Comparison of ENCODE assay signal across 19 mouse cellular contexts in genomic region chr3:88197741-88198504, GRCm38 (mm10). TPM values are rescaled to one million over a fixed set of nuclear protein-coding genes. Genes with fewer than 3 reads are reported as not detected.
DNase-seq lines count a peak whose midpoint lies in the region; ATAC-seq and TF ChIP-seq lines count a peak whose summit lies in the region.
"Had no signal": no experiment of that assay in that cellular context is flagged by ENCODE, and none has a peak within 500 bp of the region (broad histone marks: within the 10 kb centered on the region; RNA-seq: fewer than 3 reads in every experiment).

No protein-coding gene starts in this region.

- H3K36me3 ChIP-seq in midbrain, embryonic 10.5 days = no peaks in the 10 kb centered on the region
- H3K36me3 ChIP-seq in midbrain, embryonic 16.5 days (ENCODE audit: control insufficient read depth, insufficient read depth, low read length) = no peaks in the 10 kb centered on the region
- no peaks in the 10 kb centered on the region for H3K36me3 ChIP-seq in hindbrain, embryonic 13.5 days
- H3K36me3 ChIP-seq in midbrain, postnatal 0 days (ENCODE audit: insufficient read depth, low read length) = no peaks in the 10 kb centered on the region
- H3K36me3 ChIP-seq: limb, embryonic 12.5 days; liver, embryonic 15.5 days had no signal

- no peak; the same call in 1 of the 2 replicates for ATAC-seq in midbrain, embryonic 16.5 days
- no peak for ATAC-seq in hindbrain, embryonic 13.5 days (ENCODE audit: low FRiP score)
- ATAC-seq in midbrain, postnatal 0 days (ENCODE audit: low FRiP score) = no peak

- peaks cover 12% of the 10 kb centered on the region for H3K9me3 ChIP-seq in midbrain, embryonic 10.5 days (replicated peaks)
- no peaks in the 10 kb centered on the region for H3K9me3 ChIP-seq in midbrain, embryonic 16.5 days (replicated peaks; ENCODE audit: control insufficient read depth, low read length, poor library complexity, severe bottlenecking)
- H3K9me3 ChIP-seq in hindbrain, embryonic 13.5 days = no peaks in the 10 kb centered on the region
- no peaks in the 10 kb centered on the region for H3K9me3 ChIP-seq in midbrain, postnatal 0 days (ENCODE audit: low read length)
- H3K9me3 ChIP-seq: limb, embryonic 12.5 days; liver, embryonic 15.5 days had no signal

- peak overlapping the region; percentile 24; the same call in 1 of the 2 replicates for H3K4me3 ChIP-seq in midbrain, embryonic 10.5 days
- no peak overlapping the region for H3K4me3 ChIP-seq in midbrain, embryonic 16.5 days (ENCODE audit: low read depth, low read length)
- H3K4me3 ChIP-seq in hindbrain, embryonic 13.5 days = no peak overlapping the region
- no peak overlapping the region for H3K4me3 ChIP-seq in midbrain, postnatal 0 days (ENCODE audit: low read depth, low read length)
- H3K4me3 ChIP-seq: erythroblast, embryonic 14.5 days; limb, embryonic 12.5 days; liver, embryonic 15.5 days had no signal

- peak overlapping the region; percentile 61 for H3K27ac ChIP-seq in midbrain, embryonic 10.5 days (replicated peaks)
- H3K27ac ChIP-seq in midbrain, embryonic 16.5 days (ENCODE audit: low read length) = no peak overlapping the region
- peak overlapping the region; percentile 71 for H3K27ac ChIP-seq in hindbrain, embryonic 13.5 days
- H3K27ac ChIP-seq in midbrain, postnatal 0 days (ENCODE audit: low read depth, low read length) = no peak overlapping the region
- H3K27ac ChIP-seq: limb, embryonic 12.5 days; liver, embryonic 15.5 days; stomach, postnatal 0 days had no signal

- 2% methylated on average over 10 of the region's 10 CpGs for WGBS in midbrain, embryonic 10.5 days
- WGBS in midbrain, embryonic 16.5 days = 9% methylated on average over 10 of the region's 10 CpGs
- WGBS in hindbrain, embryonic 13.5 days = 6% methylated on average over 10 of the region's 10 CpGs
- WGBS in midbrain, postnatal 0 days = 16% methylated on average over 9 of the region's 10 CpGs

- peaks cover 36% of the 10 kb centered on the region for H3K4me1 ChIP-seq in midbrain, embryonic 10.5 days
- peaks cover 8% of the 10 kb centered on the region; the same call in 1 of the 2 replicates for H3K4me1 ChIP-seq in midbrain, embryonic 16.5 days (ENCODE audit: control insufficient read depth, insufficient read depth, low read length)
- H3K4me1 ChIP-seq in hindbrain, embryonic 13.5 days (replicated peaks) = peaks cover 51% of the 10 kb centered on the region
- H3K4me1 ChIP-seq in midbrain, postnatal 0 days (ENCODE audit: insufficient read depth, low read length) = no peaks in the 10 kb centered on the region

- H3K9ac ChIP-seq in midbrain, embryonic 16.5 days (ENCODE audit: low read depth, low read length) = no peak overlapping the region
- peak overlapping the region; percentile 43 for H3K9ac ChIP-seq in hindbrain, embryonic 13.5 days
- no peak overlapping the region for H3K9ac ChIP-seq in midbrain, postnatal 0 days (replicated peaks; ENCODE audit: low read length, poor library complexity, severe bottlenecking)
- H3K9ac ChIP-seq: limb, embryonic 12.5 days; liver, embryonic 15.5 days had no signal

- intact Hi-C loops in heart, postnatal 10 days (cut with DNase I) = no loop called here

- DNase-seq in midbrain, embryonic 10.5 days (ENCODE audit: low spot score) = peak; percentile 82
- DNase-seq in midbrain, postnatal 0 days (ENCODE audit: low spot score) = peak; percentile 9
- DNase-seq in heart, adult 8-10 months (ENCODE audit: low spot score) = no peak
- no peak for DNase-seq in layer of hippocampus, adult 8-10 months (ENCODE audit: low spot score in 2 of 2)
- no peak for DNase-seq in heart, postnatal 10 days
- DNase-seq in lung, postnatal 10 days = no peak
- DNase-seq: kidney, adult 18-20 months; kidney, postnatal 4 days; lung, postnatal 36 days had no signal

- H3K4me2 ChIP-seq in midbrain, embryonic 16.5 days (ENCODE audit: low read length) = no peak overlapping the region; the same call in 1 of the 2 replicates
- peak overlapping the region; percentile 86 for H3K4me2 ChIP-seq in hindbrain, embryonic 13.5 days
- peak overlapping the region; percentile 4; the same call in 1 of the 2 replicates for H3K4me2 ChIP-seq in midbrain, postnatal 0 days (ENCODE audit: low read depth, low read length, poor library complexity, severe bottlenecking)
- H3K4me2 ChIP-seq: limb, embryonic 12.5 days; liver, embryonic 15.5 days had no signal

- TF ChIP-seq CTCF in midbrain, postnatal 0 days (IDR thresholded peaks at IDR 0.05) = no peak

- peaks cover 100% of the 10 kb centered on the region for H3K27me3 ChIP-seq in midbrain, embryonic 10.5 days (ENCODE audit: low read depth, poor library complexity, severe bottlenecking)
- peaks cover 18% of the 10 kb centered on the region for H3K27me3 ChIP-seq in midbrain, embryonic 16.5 days (ENCODE audit: control insufficient read depth, insufficient read depth, low read depth, low read length)
- peaks cover 49% of the 10 kb centered on the region for H3K27me3 ChIP-seq in hindbrain, embryonic 13.5 days
- H3K27me3 ChIP-seq in midbrain, postnatal 0 days (ENCODE audit: insufficient read depth, low read length) = peaks cover 22% of the 10 kb centered on the region

RNA-seq across cellular contexts. Expression of gene Mef2d, which starts 55.8 kb away (rescaled TPM):
- 8.2 and 11.0 TPM in 2 replicates for polyA plus RNA-seq in midbrain, embryonic 10.5 days (2016; fragmentation: Nextera tagmentation; extraction: Ambion mirVana)
- 21.6 and 22.5 TPM in 2 replicates for polyA plus RNA-seq in midbrain, embryonic 16.5 days (2015; fragmentation: Nextera tagmentation; extraction: Ambion mirVana)
- polyA plus RNA-seq in hindbrain, embryonic 13.5 days (2015; fragmentation: Nextera tagmentation; extraction: Ambion mirVana) = 14.5 and 14.8 TPM in 2 replicates
- total RNA-seq in midbrain, postnatal 0 days (2014; rRNA removed) = 45.5 and 59.6 TPM in 2 replicates
- 21.5 and 26.1 TPM in 2 replicates for polyA plus RNA-seq in midbrain, postnatal 0 days (2015; fragmentation: Nextera tagmentation; extraction: Ambion mirVana)
- 100 to 1,000 TPM; 125 to 139 (median 131) TPM for total RNA-seq in heart, adult 8-10 months (2022)
- total RNA-seq in layer of hippocampus, adult 8-10 months (2022) = 100 to 1,000 TPM; 189 to 206 (median 196) TPM
- 100 to 1,000 TPM; 121 to 133 TPM for total RNA-seq in heart, postnatal 10 days (2021)

RNA-seq across cellular contexts. Expression of gene Rhbg, which starts 56.6 kb away (rescaled TPM):
- polyA plus RNA-seq in midbrain, embryonic 10.5 days (2016; fragmentation: Nextera tagmentation; extraction: Ambion mirVana) = not detected in 2 replicates
- 0.18 and 0.21 TPM in 2 replicates for polyA plus RNA-seq in midbrain, embryonic 16.5 days (2015; fragmentation: Nextera tagmentation; extraction: Ambion mirVana)
- polyA plus RNA-seq in hindbrain, embryonic 13.5 days (2015; fragmentation: Nextera tagmentation; extraction: Ambion mirVana) = 0.22 and 0.32 TPM in 2 replicates
- total RNA-seq in midbrain, postnatal 0 days (2014; rRNA removed) = 0.94 and 1.0 TPM in 2 replicates
- 0.21 and 0.41 TPM in 2 replicates for polyA plus RNA-seq in midbrain, postnatal 0 days (2015; fragmentation: Nextera tagmentation; extraction: Ambion mirVana)
- total RNA-seq in heart, adult 8-10 months (2022) = not detected
- total RNA-seq in layer of hippocampus, adult 8-10 months (2022) = not detected
- total RNA-seq in heart, postnatal 10 days (2021) = not detected
- total RNA-seq: common myeloid progenitor, adult 5-6 weeks; gastrocnemius, adult 8-10 months; heart, postnatal 25 days; left cerebral cortex, adult 18-20 months had no signal
- polyA plus RNA-seq: erythroblast, embryonic 14.5 days had no signal

Comparison
In these comparisons a context has a peak if more than half of its experiments do, and no peak if none do; other contexts are left out.
1. H3K27ac ChIP-seq: peak in midbrain, embryonic 10.5 days (single experiment) and hindbrain, embryonic 13.5 days (single experiment); none in midbrain, embryonic 16.5 days (single experiment) and midbrain, postnatal 0 days (single experiment).
2. DNase-seq: peak in midbrain, embryonic 10.5 days (single experiment) and midbrain, postnatal 0 days (single experiment); none in heart, adult 8-10 months (single experiment), layer of hippocampus, adult 8-10 months (0 of 2), heart, postnatal 10 days (0 of 2) and lung, postnatal 10 days (single experiment).